Comparison of ENCODE assay signal across 8 mouse cellular contexts in genomic region chr10:81167200-81168086, GRCm38 (mm10). TPM values are rescaled to one million over a fixed set of nuclear protein-coding genes. Genes with fewer than 3 reads are reported as not detected.
DNase-seq lines count a peak whose midpoint lies in the region; ATAC-seq lines count a peak whose summit lies in the region.

TSS of gene Pias4 (minus strand) at chr10:81167923.

- peak; percentile 82 for ATAC-seq in CD4-positive, CD25-positive, alpha-beta regulatory T cell, adult 4 months
- ATAC-seq in heart, embryonic 14.5 days (ENCODE audit: insufficient number of reproducible peaks, insufficient read depth, low FRiP score, low read depth), result peak; percentile 90
- ATAC-seq in liver, embryonic 13.5 days (ENCODE audit: low read depth), result peak; percentile 83
- peak; percentile 94 for ATAC-seq in stomach, embryonic 16.5 days (ENCODE audit: insufficient read depth, low FRiP score)

- peak within 1 kb of the TSS; percentile 86 to 87 for H3K4me3 ChIP-seq in heart, embryonic 14.5 days (ENCODE audit: control insufficient read depth in 1 of 2, insufficient read depth in 1 of 2, low read depth in 1 of 2, low read length in 2 of 2)
- peak within 1 kb of the TSS; percentile 99 for H3K4me3 ChIP-seq in liver, embryonic 13.5 days (replicated peaks)
- peak within 1 kb of the TSS; percentile 86 for H3K4me3 ChIP-seq in stomach, embryonic 16.5 days (replicated peaks; ENCODE audit: low read length)

- H3K9me3 ChIP-seq in heart, embryonic 14.5 days (ENCODE audit: control insufficient read depth, low read length), result no peaks in the 10 kb centered on the region
- H3K9me3 ChIP-seq in liver, embryonic 13.5 days (replicated peaks), result no peaks in the 10 kb centered on the region
- H3K9me3 ChIP-seq in stomach, embryonic 16.5 days (replicated peaks; ENCODE audit: control insufficient read depth, low read length), result no peaks in the 10 kb centered on the region

- peak within 1 kb of the TSS; percentile 80 for H3K4me2 ChIP-seq in heart, embryonic 14.5 days (ENCODE audit: low read length)
- H3K4me2 ChIP-seq in liver, embryonic 13.5 days, result peak within 1 kb of the TSS; percentile 89
- peak within 1 kb of the TSS; percentile 88 for H3K4me2 ChIP-seq in stomach, embryonic 16.5 days (ENCODE audit: low read depth, low read length)

- DNase-seq in c-Kit-negative CD71-positive TER-119-positive erythroid progenitor cells, embryonic 14.5 days (ENCODE audit: low read depth, low spot score), result peak; percentile 99
- DNase-seq in fibroblast of lung, adult 2 months (ENCODE audit: low read depth), result peak; percentile 98
- DNase-seq in kidney, postnatal 14 days, result peak; percentile 100
- DNase-seq in liver, embryonic 13.5 days, result peak; percentile 100
- peak; percentile 99 for DNase-seq in neural tube, embryonic 10.5 days (ENCODE audit: extremely low spot score, low spot score)

- H3K36me3 ChIP-seq in heart, embryonic 14.5 days (ENCODE audit: control insufficient read depth, insufficient read depth, low read length), result peaks cover 28% of the 10 kb centered on the region
- H3K36me3 ChIP-seq in liver, embryonic 13.5 days, result peaks cover 29% of the 10 kb centered on the region
- peaks cover 7% of the 10 kb centered on the region; the same call in 1 of the 2 replicates for H3K36me3 ChIP-seq in stomach, embryonic 16.5 days (ENCODE audit: control insufficient read depth, insufficient read depth, low read length)

- peak within 1 kb of the TSS; percentile 3 to 77; a peak in 2 of 4 replicates for H3K27ac ChIP-seq in heart, embryonic 14.5 days (replicated peaks in 1 of 2; ENCODE audit: control insufficient read depth in 1 of 2, insufficient read depth in 1 of 2, low read depth in 2 of 2, low read length in 2 of 2)
- H3K27ac ChIP-seq in liver, embryonic 13.5 days, result peak within 1 kb of the TSS; percentile 95
- H3K27ac ChIP-seq in stomach, embryonic 16.5 days (ENCODE audit: low read length), result peak within 1 kb of the TSS; percentile 66

- H3K27me3 ChIP-seq in heart, embryonic 14.5 days (ENCODE audit: control insufficient read depth, insufficient read depth, low read length), result no peaks in the 10 kb centered on the region
- no peaks in the 10 kb centered on the region for H3K27me3 ChIP-seq in liver, embryonic 13.5 days
- no peaks in the 10 kb centered on the region for H3K27me3 ChIP-seq in stomach, embryonic 16.5 days (ENCODE audit: control insufficient read depth, insufficient read depth, low read length)

- under 1% methylated on average over 64 of the region's 64 CpGs for WGBS in heart, embryonic 14.5 days
- WGBS in liver, embryonic 13.5 days (ENCODE audit: insufficient replicate concordance), result under 1% methylated on average over 64 of the region's 64 CpGs
- WGBS in stomach, embryonic 16.5 days, result under 1% methylated on average over 54 of the region's 64 CpGs

- peaks cover 7 to 14% of the 10 kb centered on the region in 2 experiments for H3K4me1 ChIP-seq in heart, embryonic 14.5 days (ENCODE audit: control insufficient read depth in 2 of 2, insufficient read depth in 2 of 2, low read length in 2 of 2)
- H3K4me1 ChIP-seq in liver, embryonic 13.5 days (replicated peaks), result peaks cover 57% of the 10 kb centered on the region
- H3K4me1 ChIP-seq in stomach, embryonic 16.5 days (ENCODE audit: control insufficient read depth, insufficient read depth, low read length), result peaks cover 17% of the 10 kb centered on the region

- H3K9ac ChIP-seq in heart, embryonic 14.5 days (ENCODE audit: low read length), result peak within 1 kb of the TSS; percentile 93
- peak within 1 kb of the TSS; percentile 96 for H3K9ac ChIP-seq in liver, embryonic 13.5 days
- H3K9ac ChIP-seq in stomach, embryonic 16.5 days (ENCODE audit: low read length), result peak within 1 kb of the TSS; percentile 90

RNA-seq across cellular contexts. Expression of gene Pias4, which starts in this region (rescaled TPM):
- 10 to 100 TPM; 17.1 to 20.0 TPM for polyA plus RNA-seq in CD4-positive, CD25-positive, alpha-beta regulatory T cell, adult 4 months (2017; shearing (Covaris generic))
- polyA plus RNA-seq in heart, embryonic 14.5 days (2014; fragmentation: Nextera tagmentation; extraction: Ambion mirVana), result 33.5 and 34.0 TPM in 2 replicates
- polyA plus RNA-seq in liver, embryonic 13.5 days (2015; fragmentation: Nextera tagmentation; extraction: Ambion mirVana), result 23.5 and 23.8 TPM in 2 replicates
- 34.8 and 35.8 TPM in 2 replicates for polyA plus RNA-seq in stomach, embryonic 16.5 days (2015; fragmentation: Nextera tagmentation; extraction: Ambion mirVana)

Comparison
In these comparisons a context has a peak if more than half of its experiments do, and no peak if none do; other contexts are left out.
1. Peak in every context shown above with its lines: DNase-seq, ATAC-seq, H3K4me3 ChIP-seq and H3K27ac ChIP-seq.
2. H3K27ac ChIP-seq: peak in every context shown above with its lines; median percentile 95 in liver, embryonic 13.5 days; 66 in stomach, embryonic 16.5 days; 40 in heart, embryonic 14.5 days.